Mouse (Mus musculus) NIH3T3 (cell line): ENCODE data around the gene Lrp8.

Experiments used
- DNase-seq: peaks from one replicate; pipeline ENCODE4 v3.0.0-alpha.2; 2012; ENCODE audit warnings: low read depth

Gene Lrp8

DNA sequence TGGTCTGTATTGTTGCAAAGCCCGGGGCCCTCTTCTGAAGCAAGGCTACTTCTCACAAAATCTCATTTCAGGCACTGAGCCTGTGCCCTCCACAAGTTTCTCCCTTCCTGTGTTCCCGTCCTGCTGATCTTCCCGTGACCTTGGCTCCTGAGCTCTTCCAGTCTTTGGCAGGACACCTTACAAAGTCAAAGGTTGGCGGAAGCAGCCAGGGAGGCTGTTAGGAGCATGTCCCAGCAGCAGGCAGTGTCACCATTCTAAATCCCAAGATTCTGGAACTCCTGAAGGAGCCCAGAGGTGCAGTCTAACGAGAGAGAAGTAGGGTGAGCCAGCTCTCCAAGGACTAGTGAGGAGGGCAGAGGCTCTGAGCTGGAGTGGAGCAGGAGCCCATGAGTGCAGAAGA, 46.5 kb downstream of the Lrp8 start:
- no peak for DNase-seq

DNA sequence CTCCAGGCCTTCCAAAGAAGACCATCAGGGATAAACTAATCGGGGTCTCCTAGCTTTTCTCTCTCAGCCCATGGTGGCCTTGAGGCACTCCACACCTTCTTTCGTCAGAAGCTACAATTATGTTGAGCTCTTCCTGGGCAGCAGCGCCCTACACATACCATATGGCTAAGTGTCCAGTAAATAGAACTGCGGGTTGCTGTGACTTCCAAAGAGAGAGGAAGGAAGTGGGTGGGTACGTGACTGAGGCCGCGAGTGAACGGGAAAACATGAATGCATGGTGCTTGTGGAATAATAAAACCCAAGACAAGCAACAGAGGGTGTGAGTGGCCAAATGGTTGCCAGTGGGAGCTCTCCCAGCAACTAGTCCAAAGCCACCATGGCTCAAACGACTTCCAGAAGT, 47.6 kb downstream of the Lrp8 start:
- no peak for DNase-seq

GRCm38 (mm10) chr4:107850091-107850490, 48.0 kb downstream of the Lrp8 start:
- DNase-seq: no peak

- DNase-seq: no peak
These were observed 51.3 kb downstream of the Lrp8 start for GRCm38 (mm10) chr4:107853333-107853732.

- no peak for DNase-seq
These were observed 51.8 kb downstream of the Lrp8 start for GRCm38 (mm10) chr4:107853836-107854235.

DNA sequence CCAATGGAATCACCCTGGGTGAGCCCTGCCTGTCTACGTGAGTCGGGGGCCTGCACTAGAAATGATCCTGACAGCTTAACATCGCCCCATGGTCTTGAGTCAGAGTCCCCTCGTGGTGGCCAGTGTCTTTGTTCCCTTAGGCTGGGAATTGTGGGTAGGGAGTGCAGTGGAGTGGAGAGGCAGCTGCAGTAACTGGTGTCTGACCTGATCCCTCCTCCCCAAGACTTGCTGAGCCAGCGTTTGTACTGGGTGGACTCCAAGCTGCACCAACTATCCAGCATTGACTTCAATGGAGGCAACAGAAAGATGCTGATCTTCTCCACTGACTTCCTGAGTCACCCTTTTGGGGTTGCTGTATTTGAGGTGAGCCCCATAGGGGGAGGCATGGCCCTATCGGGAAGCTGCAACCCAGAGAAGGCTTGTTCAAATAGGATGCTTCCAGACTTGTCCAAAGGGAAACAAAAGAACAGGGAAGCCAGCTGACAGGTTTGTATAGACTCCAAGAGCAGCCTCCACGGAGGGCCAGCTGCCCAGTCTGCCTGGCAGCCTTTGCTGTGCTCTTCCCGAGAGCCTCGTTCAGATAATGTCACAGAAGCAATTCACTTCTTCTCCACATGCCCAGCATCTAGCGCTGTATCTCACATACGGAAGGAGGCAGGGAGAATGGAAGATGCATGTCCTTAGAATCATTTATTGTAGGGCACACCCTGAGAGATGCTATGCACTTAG, 55.1 kb downstream of the Lrp8 start:
- no peak for DNase-seq

DNA sequence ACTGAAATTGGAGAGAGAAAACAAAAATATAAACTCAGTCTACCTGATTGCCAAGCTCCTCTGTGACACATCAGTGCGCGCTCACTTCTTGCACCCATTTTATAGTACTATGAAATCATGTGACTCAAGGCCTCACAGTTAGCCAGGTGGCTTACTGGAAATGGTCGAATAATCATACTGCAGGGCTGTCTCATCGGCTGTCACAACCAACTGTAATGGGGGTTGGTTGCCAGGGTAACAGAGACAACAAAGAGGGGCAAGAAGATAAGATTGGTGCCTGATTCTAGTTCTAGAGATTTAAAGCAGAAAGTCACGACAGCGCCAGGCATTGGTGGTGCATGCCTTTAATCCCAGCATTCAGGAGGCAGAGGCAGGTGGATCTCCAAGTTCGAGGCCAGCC, 56.9 kb downstream of the Lrp8 start:
- no peak for DNase-seq

GRCm38 (mm10) chr4:107864866-107865265, 62.8 kb downstream of the Lrp8 start:
- DNase-seq: peak; percentile 90

- peak; percentile 100 for DNase-seq
These were observed 77.4 kb downstream of the Lrp8 start, which contains the start of gene Magoh for GRCm38 (mm10) chr4:107879254-107880050. Magoh (plus strand) TSS chr4:107879755.

DNA sequence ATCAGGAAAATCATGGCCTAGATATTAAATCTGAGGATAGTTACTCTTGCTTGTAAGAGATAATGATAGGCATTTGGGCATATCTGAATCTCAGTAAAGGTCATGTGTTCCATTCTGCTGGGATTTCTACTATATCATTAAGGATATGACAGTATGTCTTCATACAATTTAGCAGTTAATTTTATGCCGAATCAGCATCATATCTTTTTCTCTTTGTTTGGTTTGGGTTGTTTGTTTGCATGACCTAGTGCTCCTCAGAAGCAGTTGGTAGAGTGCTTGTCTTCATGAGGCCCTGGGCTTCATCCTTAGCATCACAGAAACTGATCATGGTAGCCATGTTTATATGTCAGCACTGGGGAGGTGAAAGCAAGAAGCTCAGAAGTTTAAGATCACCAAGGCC, 79.6 kb downstream of the Lrp8 start:
- DNase-seq: no peak

DNA sequence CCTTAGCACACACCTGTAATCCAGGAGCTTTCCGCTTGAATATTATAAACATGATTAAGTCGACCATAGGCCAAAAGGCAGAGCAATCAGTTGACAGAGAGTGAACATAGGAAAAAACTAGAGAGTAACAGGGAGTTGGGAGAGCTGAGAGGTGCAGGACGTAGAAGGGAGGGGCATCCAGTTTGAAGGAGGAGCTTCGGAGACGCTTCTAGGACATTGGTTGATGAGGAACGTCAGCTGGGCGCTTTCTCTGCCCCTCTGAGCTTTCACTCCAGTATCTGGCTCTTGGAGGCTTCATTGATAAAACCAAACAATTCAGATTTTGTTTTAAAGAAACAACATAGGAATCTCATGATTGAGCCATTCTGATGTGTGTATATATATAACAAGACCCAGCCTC, 84.3 kb downstream of the Lrp8 start:
- DNase-seq: no peak

- DNase-seq: no peak
These were observed 87.3 kb downstream of the Lrp8 start for GRCm38 (mm10) chr4:107889385-107889730.

- DNase-seq: peak; percentile 97
These were observed 87.8 kb downstream of the Lrp8 start, which contains the start of gene 0610037L13Rik for GRCm38 (mm10) chr4:107889731-107890432. 0610037L13Rik (plus strand) TSS chr4:107889813.

- DNase-seq: peak; percentile 60
These were observed 90.6 kb downstream of the Lrp8 start for GRCm38 (mm10) chr4:107892663-107893062.

GRCm38 (mm10) chr4:107899211-107899927, 97.3 kb downstream of the Lrp8 start:
- DNase-seq: no peak

GRCm38 (mm10) chr4:107900206-107900605, 98.1 kb downstream of the Lrp8 start:
- no peak for DNase-seq

- no peak for DNase-seq
These were observed 102.2 kb downstream of the Lrp8 start for GRCm38 (mm10) chr4:107904252-107904651.

GRCm38 (mm10) chr4:107906561-107906960, 104.5 kb downstream of the Lrp8 start:
- no peak for DNase-seq

GRCm38 (mm10) chr4:107910020-107910419, 108.0 kb downstream of the Lrp8 start:
- no peak for DNase-seq

- DNase-seq: peak; percentile 41
These were observed 118.3 kb downstream of the Lrp8 start for GRCm38 (mm10) chr4:107920336-107920735.

DNA sequence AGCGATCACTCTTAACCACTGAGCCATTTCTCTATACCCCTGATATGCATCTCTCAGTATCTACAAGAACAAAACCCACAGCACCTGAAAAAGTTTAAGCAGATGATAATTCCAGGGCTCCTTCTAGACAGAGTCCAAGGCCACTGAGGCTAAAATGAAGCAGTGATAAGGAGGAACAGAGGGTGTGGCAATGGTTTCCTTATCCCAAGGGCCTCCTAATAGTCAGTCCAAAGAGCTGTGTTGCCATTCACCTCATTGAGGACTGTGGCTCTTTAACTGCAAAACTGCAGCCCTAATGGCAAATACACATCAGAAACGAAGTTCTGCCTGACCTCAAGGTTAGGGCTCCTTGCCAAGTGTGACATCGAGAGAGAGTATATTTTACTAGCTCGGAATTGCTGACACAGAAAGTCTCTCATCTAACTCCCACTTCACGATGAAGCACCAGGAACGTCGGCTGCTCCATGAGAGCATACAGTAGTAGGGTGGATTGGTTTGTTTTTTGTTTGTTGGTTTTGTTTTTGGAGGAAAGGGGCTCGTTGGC, 119.2 kb downstream of the Lrp8 start:
- DNase-seq: peak; percentile 42

DNA sequence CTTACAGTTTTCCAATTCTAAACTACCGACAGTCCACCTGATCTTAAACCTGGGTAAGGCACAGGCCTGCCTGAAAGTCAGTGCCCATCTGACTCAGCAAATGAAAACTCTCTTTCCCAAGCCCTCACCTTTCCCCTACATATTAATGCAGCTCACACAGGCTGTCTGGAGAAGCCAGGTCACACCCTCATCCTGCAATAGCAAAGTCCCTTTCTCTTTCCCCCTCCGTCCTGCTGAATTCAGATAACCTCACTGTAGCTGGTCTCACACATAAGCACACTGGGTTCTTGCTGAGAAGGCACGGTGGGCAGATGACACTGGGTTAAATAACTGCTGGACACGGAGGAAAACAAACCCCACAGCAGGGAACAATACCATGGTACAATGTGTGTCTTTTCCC, 119.9 kb downstream of the Lrp8 start:
- peak; percentile 63 for DNase-seq
